Mouse (Mus musculus) v-Abl transformed pro-B cells (cell line): ENCODE data around the gene Nxnl1.

Experiments
- in situ Hi-C, 2 experiments: fragments of 400-800 bp; cut with MboI; formaldehyde crosslinking; loops; one replicate each; pipeline ENCODE4 v1.15.1; 2025; ENCODE audit not compliant: unreplicated experiment in 2 of 2

Nxnl1 gene

GRCm38 (mm10) chr8:71588762-71589161, 22.4 kb upstream of the Nxnl1 start:
- in situ Hi-C loops, result no loop called here

- in situ Hi-C loops, result no loop called here
Observed at GRCm38 (mm10) chr8:71586891-71587290, 20.5 kb upstream of the Nxnl1 start.

DNA sequence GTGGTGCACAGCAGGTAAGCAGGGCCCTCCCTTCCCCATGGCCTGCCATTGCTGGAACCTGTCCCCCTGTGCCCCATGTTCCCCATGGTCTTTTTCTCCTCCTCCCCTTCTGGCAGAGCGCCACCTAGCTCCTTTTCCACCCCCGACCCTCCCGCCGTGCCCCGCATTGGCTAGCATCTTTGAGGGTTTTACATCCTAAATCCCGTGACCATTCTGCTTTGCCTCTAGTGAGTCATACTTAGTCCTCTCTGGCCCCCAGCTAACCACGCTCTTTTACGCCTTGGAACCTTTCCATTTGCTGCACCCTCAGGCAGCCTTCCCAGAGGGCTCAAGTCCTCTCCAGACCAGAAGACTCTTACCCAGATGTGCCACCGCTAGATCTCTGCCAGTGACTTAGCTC, 13.8 kb upstream of the Nxnl1 start:
- in situ Hi-C loops, result no loop called here

DNA sequence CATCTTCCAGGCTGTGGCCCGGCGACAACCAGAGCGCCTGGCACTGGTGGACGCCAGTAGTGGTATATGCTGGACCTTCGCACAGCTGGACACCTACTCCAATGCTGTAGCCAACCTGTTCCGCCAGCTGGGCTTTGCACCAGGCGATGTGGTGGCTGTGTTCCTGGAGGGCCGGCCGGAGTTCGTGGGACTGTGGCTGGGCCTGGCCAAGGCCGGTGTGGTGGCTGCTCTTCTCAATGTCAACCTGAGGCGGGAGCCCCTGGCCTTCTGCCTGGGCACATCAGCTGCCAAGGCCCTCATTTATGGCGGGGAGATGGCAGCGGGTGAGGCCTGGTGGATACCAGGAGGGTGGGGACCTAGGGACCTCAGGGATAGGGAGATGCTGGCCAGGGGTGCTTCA, 13.1 kb upstream of the Nxnl1 start:
- in situ Hi-C loops, result no loop called here

GRCm38 (mm10) chr8:71579009-71579408, 12.6 kb upstream of the Nxnl1 start:
- in situ Hi-C loops, result no loop called here

DNA sequence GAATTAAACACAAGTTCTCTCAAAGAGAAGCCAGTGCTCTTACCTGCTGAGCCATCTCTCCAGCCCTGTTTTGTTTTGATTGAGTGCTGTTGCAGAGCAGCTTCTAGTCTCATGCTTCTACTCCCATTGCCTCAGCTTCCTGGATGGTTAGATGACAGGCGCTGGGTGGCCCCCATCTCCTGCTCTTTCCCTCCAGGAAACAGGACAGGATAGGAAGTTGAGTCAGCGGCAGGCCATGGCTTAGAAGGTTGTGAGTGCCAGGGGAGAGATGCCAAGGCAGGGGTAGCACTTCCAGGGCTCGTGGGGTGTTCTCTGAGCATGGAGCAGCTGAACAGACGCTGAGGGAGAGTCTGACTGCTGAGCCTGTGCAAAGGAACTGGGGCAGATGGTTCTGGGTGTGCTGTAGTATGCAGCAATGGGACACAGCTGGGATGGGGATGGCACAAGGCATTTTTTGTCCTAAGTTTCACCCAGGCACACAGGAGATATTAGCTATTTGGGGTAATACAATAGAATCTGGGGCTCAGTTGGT, 11.5 kb upstream of the Nxnl1 start:
- in situ Hi-C loops, result no loop called here

GRCm38 (mm10) chr8:71575020-71575419, 8.6 kb upstream of the Nxnl1 start:
- in situ Hi-C loops, result no loop called here

DNA sequence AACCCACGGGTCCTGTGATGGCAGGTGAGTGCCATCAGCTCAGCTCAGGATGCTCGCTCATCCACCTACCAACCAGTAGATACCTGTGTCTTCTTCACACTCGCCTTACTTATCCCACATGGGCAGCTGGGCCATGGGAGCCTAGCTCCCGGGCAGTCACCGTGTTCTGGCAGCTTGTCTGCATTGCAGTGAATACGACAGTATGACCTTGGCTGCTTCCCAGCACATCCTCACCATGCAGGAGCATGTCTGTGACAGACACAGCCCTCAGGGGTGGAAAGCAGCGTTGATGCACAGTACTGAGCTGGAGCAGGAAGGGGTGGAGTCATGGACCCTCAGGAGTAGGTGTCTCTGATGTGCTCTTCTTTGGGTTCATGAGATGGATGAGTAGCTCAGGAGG, 8.0 kb upstream of the Nxnl1 start:
- in situ Hi-C loops, result no loop called here

DNA sequence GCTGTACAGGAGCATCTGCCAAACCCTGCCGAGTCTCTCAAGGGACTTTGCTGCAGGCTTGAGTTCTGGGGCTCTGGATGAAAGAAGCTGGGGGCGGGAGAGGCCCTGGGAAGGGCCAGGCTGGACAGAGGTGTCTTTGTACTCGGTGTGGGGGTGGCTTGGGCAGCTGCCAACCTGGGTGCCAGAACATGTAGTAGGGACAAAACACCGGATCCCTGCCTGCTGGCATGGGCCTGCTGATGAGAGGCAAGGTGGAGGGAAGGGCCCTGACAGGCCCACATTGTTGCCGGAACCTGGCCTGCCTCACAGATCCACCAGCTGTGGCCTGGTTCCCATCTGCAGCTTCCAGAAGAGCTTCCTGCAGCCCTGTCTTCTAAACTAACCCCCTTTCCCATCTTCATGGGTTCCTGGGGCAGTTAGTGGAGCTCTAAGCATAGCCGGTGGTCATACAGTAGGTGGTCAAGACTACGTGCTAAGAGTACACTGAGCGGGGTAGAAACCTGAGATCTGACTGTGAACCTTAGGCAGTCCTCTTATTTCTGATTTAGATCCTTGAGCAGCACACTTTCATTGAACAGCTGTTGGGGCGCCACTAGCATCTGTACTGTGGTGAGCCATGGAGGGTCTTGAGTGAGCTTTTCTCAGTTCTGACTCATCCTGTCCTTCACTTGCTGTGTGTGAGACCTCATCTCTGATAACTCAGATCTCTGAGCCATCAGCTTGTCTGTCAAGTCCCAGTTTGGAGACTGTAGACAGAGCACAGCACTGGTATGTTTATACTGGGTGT, 6.6 kb upstream of the Nxnl1 start:
- in situ Hi-C loops, result no loop called here

DNA sequence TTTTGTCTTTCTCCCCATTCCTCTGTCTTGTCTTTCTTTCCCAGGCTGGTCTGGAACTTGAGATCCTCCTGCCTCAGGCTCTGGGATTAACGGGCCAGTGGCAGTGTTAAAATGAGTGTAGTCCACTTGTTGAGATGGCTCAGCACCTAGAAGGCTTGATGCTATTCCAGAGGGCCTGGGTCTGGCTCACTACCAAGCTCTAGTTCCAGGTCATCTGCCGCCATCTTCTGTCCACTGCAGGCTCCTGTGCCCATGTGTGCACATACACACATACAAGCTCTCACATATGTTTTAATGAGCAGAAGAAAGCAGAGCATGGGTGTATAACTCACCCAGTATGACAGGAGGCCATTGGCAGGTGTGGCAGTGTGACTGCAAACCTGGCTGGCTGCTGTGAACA, 5.7 kb upstream of the Nxnl1 start:
- in situ Hi-C loops, result no loop called here

GRCm38 (mm10) chr8:71570291-71570954, 4.0 kb upstream of the Nxnl1 start:
- in situ Hi-C loops, result no loop called here

- in situ Hi-C loops, result no loop called here
Observed at GRCm38 (mm10) chr8:71569366-71570290, 3.2 kb upstream of the Nxnl1 start.

DNA sequence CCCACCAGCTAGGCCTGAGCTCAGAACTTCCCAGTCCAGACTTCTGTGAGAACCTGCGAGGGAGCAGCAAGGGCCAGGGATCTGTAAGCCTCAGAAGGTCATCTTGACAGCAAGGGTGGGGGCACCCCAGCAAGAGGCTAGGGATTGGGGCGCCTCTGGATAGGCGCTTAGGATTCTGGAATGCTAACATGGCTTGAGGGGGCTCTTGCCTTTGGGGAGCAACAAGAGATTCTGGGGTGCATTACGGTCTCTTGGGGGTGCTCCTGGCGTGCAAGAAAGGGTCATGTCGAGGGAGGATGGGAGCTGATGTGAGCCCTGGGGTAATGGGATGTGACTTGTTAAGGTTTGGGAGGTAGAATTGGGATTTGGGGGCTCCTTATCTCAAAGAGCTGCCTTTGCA, 2.5 kb upstream of the Nxnl1 start:
- in situ Hi-C loops, result no loop called here

GRCm38 (mm10) chr8:71568387-71568937, 2.1 kb upstream of the Nxnl1 start, which contains the start of gene Slc27a1:
Gene Slc27a1, plus strand, starts transcription at chr8:71568882.
- in situ Hi-C loops, result no loop called here

- in situ Hi-C loops, result no loop called here
Observed at GRCm38 (mm10) chr8:71567587-71567986, 1.2 kb upstream of the Nxnl1 start.

GRCm38 (mm10) chr8:71563992-71564391, 2.4 kb downstream of the Nxnl1 start:
- in situ Hi-C loops, result loop anchor here (5.0 kb wide), 3 partner anchors 33 to 98 kb away; partner anchors contain the start of gene Fam129c (in 2 of the 2)

DNA sequence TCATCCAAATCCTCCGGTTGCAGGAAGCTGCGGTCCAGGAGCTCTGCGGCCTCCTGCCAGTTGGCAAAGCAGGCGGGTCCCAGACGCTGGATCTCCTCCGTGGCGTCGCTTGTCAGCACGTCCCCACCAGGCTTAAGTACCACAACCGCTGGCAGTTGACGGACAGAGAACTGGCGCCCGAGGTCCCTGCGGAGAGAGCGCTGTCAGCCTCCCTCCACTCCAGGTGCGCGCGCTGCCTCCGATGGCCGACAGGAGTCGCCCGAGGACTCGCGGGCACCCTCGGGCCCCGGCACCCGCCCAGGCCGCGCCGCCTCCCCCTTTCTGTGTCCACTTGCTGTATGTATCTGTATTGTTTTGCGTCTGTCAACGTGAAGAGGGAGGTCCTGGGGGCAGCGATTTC, 3.6 kb downstream of the Nxnl1 start:
- in situ Hi-C loops, result loop anchor here (5.0 kb wide), 3 partner anchors 35 to 100 kb away; partner anchors contain the start of gene Fam129c (in 2 of the 2)

GRCm38 (mm10) chr8:71561401-71561800, 5.0 kb downstream of the Nxnl1 start:
- in situ Hi-C loops, result loop anchor here (5.0 kb wide), 3 partner anchors 36 to 101 kb away; partner anchors contain the start of gene Fam129c (in 2 of the 2)

DNA sequence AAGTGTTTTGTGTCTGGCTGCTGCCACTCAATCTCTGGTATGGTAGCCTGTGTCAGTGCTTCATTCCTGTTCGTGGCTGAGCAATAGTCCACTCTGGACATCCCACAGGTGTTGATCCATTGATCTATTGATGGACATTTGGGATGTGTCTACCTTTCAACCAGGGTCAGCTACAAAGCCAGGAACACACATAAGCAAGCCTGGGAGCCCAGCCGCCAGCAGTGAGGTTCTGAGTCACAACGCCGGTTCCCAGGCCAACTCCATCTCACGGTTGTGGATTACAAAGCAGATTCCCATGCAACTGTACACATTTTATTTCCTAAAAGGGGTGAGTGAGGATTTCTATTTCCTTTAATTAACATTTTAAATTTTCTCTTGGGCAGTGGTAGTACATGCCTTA, 5.6 kb downstream of the Nxnl1 start:
- in situ Hi-C loops, result loop anchor here (5.0 kb wide), 3 partner anchors 37 to 102 kb away; partner anchors contain the start of gene Fam129c (in 2 of the 2)

DNA sequence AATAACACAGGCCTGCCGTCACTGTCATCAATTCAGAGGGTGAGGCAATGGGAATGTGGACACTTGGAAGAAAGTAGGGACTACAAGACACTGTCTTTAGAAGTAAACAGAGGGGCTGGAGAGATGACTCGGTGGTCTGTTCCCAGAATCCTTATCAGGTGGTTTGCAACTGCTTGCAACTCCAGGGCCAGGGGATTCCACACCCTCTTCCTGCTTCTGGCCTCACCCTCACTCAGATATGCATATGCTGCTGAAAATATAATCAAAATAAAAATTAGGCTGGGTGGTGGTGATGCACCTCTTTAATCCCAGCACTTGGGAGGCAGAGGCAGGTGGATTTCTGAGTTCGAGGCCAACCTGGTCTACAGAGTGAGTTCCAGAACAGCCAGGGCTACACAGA, 6.3 kb downstream of the Nxnl1 start:
- in situ Hi-C loops, result loop anchor here (5.0 kb wide), 3 partner anchors 37 to 102 kb away; partner anchors contain the start of gene Fam129c (in 2 of the 2)
